ENCODE assay signal across 18 mouse cellular contexts in genomic region chr3:148933160-148933559, GRCm38 (mm10).
"Had no signal": no experiment of that assay in that cellular context is flagged by ENCODE, and none has a peak within 500 bp of the region (broad histone marks: within the 10 kb centered on the region; RNA-seq: fewer than 3 reads in every experiment).

No protein-coding gene starts in this region.

- H3K4me1 ChIP-seq: liver, embryonic 15.5 days; neural tube, embryonic 12.5 days had no signal

- H3K27ac ChIP-seq: limb, embryonic 10.5 days; liver, embryonic 15.5 days; neural tube, embryonic 12.5 days; stomach, embryonic 15.5 days had no signal

- DNase-seq: kidney, adult 2 months; kidney, postnatal 36 days; layer of hippocampus, adult 9-11 months; layer of hippocampus, postnatal 36 days; lung, adult 2 months; lung, postnatal 36 days; midbrain, embryonic 14.5 days; retina, postnatal 1 day; right cerebral cortex, postnatal 4 days; spleen, adult 18-20 months; thymus, adult 2 months had no signal

- ATAC-seq: intestine, embryonic 16.5 days; lung, postnatal 0 days had no signal

- H3K4me3 ChIP-seq: limb, embryonic 10.5 days; liver, embryonic 15.5 days; neural tube, embryonic 12.5 days; stomach, embryonic 15.5 days had no signal

- H3K27me3 ChIP-seq: liver, embryonic 15.5 days; neural tube, embryonic 12.5 days; stomach, embryonic 15.5 days had no signal

- H3K9ac ChIP-seq: liver, embryonic 15.5 days; neural tube, embryonic 12.5 days; stomach, embryonic 15.5 days had no signal

- H3K4me2 ChIP-seq: liver, embryonic 11.5 days; liver, embryonic 15.5 days; neural tube, embryonic 12.5 days; stomach, embryonic 15.5 days had no signal

- H3K36me3 ChIP-seq: liver, embryonic 15.5 days; neural tube, embryonic 12.5 days; stomach, embryonic 15.5 days had no signal

- H3K9me3 ChIP-seq: limb, embryonic 10.5 days; liver, embryonic 15.5 days; neural tube, embryonic 12.5 days; stomach, embryonic 15.5 days had no signal
